Mouse (Mus musculus): Measurements from ENCODE around the gene Itih1. TPM values are rescaled to one million over a fixed set of nuclear protein-coding genes. Genes with fewer than 3 reads are reported as not detected.

Itih1 gene
- polyA plus RNA-seq, 1 experiment = not detected

GRCm38 (mm10) chr14:30943860-30944674, 978 bp upstream of the Itih1 start:
- TF ChIP-seq POLR2A (IDR thresholded peaks at IDR 0.05; ENCODE audit: insufficient read depth, low read depth, low read length) = no peak
- no peak for TF ChIP-seq CTCF (IDR thresholded peaks at IDR 0.05; ENCODE audit: insufficient read depth, low read depth, low read length)
- WGBS = 66% methylated on average over 11 of the region's 11 CpGs
- Histone ChIP-seq H3K4me3 (ENCODE audit: insufficient read depth, low read depth, low read length) (no peak overlapping the region), H3K4me1 (ENCODE audit: control insufficient read depth, insufficient read depth, low read length) (no peaks in the 10 kb centered on the region), H3K27ac (ENCODE audit: insufficient read depth, low read depth, low read length) (no peak overlapping the region)

DNA sequence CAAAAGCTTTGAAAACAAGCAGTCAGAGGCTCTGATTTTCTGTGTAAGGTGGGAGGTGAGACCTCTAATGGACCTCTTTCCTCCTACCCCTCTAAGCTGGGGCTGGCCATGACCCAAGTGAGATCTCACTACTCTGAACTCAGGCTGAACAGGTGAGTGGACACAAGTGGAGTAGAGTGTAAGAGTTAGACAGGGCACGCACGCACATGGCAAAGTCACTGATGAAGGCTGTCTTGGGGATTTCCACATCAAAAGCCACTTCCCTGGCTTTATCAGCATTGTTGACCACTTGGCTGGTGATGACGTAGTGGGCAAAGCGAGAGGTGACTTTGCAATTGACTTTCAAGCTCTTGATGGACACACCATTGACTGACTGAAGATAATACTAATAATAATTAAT, 835 bp downstream of the Itih1 start:
- TF ChIP-seq CTCF (IDR thresholded peaks at IDR 0.05; ENCODE audit: insufficient read depth, low read depth, low read length) = no peak
- TF ChIP-seq POLR2A (IDR thresholded peaks at IDR 0.05; ENCODE audit: insufficient read depth, low read depth, low read length) = no peak
- no peak overlapping the region for H3K27ac ChIP-seq (ENCODE audit: insufficient read depth, low read depth, low read length)
- H3K4me1 ChIP-seq (ENCODE audit: control insufficient read depth, insufficient read depth, low read length) = no peaks in the 10 kb centered on the region
- no peak overlapping the region for H3K4me3 ChIP-seq (ENCODE audit: insufficient read depth, low read depth, low read length)
- WGBS = 95% methylated on average over 4 of the region's 4 CpGs

GRCm38 (mm10) chr14:30933351-30933750, 9.7 kb downstream of the Itih1 start:
- WGBS = 90% methylated on average over 9 of the region's 9 CpGs
- no peak overlapping the region for H3K27ac ChIP-seq (ENCODE audit: insufficient read depth, low read depth, low read length)
- TF ChIP-seq CTCF (IDR thresholded peaks at IDR 0.05; ENCODE audit: insufficient read depth, low read depth, low read length) = no peak
- TF ChIP-seq POLR2A (IDR thresholded peaks at IDR 0.05; ENCODE audit: insufficient read depth, low read depth, low read length) = no peak
- no peaks in the 10 kb centered on the region for H3K4me1 ChIP-seq (ENCODE audit: control insufficient read depth, insufficient read depth, low read length)
- H3K4me3 ChIP-seq (ENCODE audit: insufficient read depth, low read depth, low read length) = no peak overlapping the region

- Histone ChIP-seq H3K27ac (ENCODE audit: insufficient read depth, low read depth, low read length) (no peak overlapping the region), H3K4me3 (ENCODE audit: insufficient read depth, low read depth, low read length) (no peak overlapping the region), H3K4me1 (ENCODE audit: control insufficient read depth, insufficient read depth, low read length) (no peaks in the 10 kb centered on the region)
- no peak for TF ChIP-seq POLR2A (IDR thresholded peaks at IDR 0.05; ENCODE audit: insufficient read depth, low read depth, low read length)
- no peak for TF ChIP-seq CTCF (IDR thresholded peaks at IDR 0.05; ENCODE audit: insufficient read depth, low read depth, low read length)
- 96% methylated on average over 4 of the region's 4 CpGs for WGBS
Measured at GRCm38 (mm10) chr14:30930386-30930785, 12.7 kb downstream of the Itih1 start.

GRCm38 (mm10) chr14:30925492-30925891, 17.6 kb downstream of the Itih1 start:
- TF ChIP-seq CTCF (IDR thresholded peaks at IDR 0.05; ENCODE audit: insufficient read depth, low read depth, low read length) (no peak), POLR2A (IDR thresholded peaks at IDR 0.05; ENCODE audit: insufficient read depth, low read depth, low read length) (no peak)
- WGBS = 93% methylated on average over 3 of the region's 3 CpGs
- H3K4me1 ChIP-seq (ENCODE audit: control insufficient read depth, insufficient read depth, low read length) = peaks cover 5% of the 10 kb centered on the region; the same call in 1 of the 2 replicates
- H3K27ac ChIP-seq (ENCODE audit: insufficient read depth, low read depth, low read length) = no peak overlapping the region
- H3K4me3 ChIP-seq (ENCODE audit: insufficient read depth, low read depth, low read length) = no peak overlapping the region

GRCm38 (mm10) chr14:30923375-30924105, 19.5 kb downstream of the Itih1 start, which contains the start of gene Itih3:
Gene Itih3 (minus strand): TSS chr14:30923760.
- H3K4me1 ChIP-seq (ENCODE audit: control insufficient read depth, insufficient read depth, low read length) = peaks cover 5% of the 10 kb centered on the region; the same call in 1 of the 2 replicates
- 47% methylated on average over 6 of the region's 6 CpGs for WGBS
- TF ChIP-seq POLR2A (IDR thresholded peaks at IDR 0.05; ENCODE audit: insufficient read depth, low read depth, low read length) (no peak), CTCF (IDR thresholded peaks at IDR 0.05; ENCODE audit: insufficient read depth, low read depth, low read length) (no peak)
- no peak within 1 kb of the TSS for H3K4me3 ChIP-seq (ENCODE audit: insufficient read depth, low read depth, low read length)
- peak within 1 kb of the TSS; percentile 38 for H3K27ac ChIP-seq (ENCODE audit: insufficient read depth, low read depth, low read length)

- Histone ChIP-seq H3K27ac (ENCODE audit: insufficient read depth, low read depth, low read length) (no peak overlapping the region), H3K4me1 (ENCODE audit: control insufficient read depth, insufficient read depth, low read length) (peaks cover 5% of the 10 kb centered on the region; the same call in 1 of the 2 replicates), H3K4me3 (ENCODE audit: insufficient read depth, low read depth, low read length) (no peak overlapping the region)
- WGBS = 26% methylated on average over 8 of the region's 8 CpGs
- TF ChIP-seq CTCF (IDR thresholded peaks at IDR 0.05; ENCODE audit: insufficient read depth, low read depth, low read length) = no peak
- TF ChIP-seq POLR2A (IDR thresholded peaks at IDR 0.05; ENCODE audit: insufficient read depth, low read depth, low read length) = no peak
Measured at GRCm38 (mm10) chr14:30922053-30922670, 20.9 kb downstream of the Itih1 start.

DNA sequence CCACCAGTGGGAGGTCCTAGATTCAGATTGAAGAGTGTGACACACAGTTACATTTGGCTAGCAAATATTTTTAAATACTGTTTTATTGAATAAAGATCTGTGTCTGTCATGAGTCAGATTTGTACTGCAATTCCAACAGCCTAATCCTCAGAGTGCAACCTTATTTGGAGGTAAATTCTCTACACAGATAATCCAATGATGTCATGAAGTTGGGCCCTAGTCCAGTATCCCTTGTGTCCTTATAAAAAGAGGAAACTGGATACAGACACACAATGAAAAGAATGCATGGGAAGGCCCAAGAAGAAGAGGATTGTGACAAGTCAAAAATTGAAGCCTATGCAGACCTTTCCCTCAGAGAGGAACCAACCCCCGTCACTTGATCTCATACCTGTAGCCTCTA, 26.6 kb downstream of the Itih1 start:
- 89% methylated on average over 1 of the region's 1 CpGs for WGBS
- no peak overlapping the region for H3K27ac ChIP-seq (ENCODE audit: insufficient read depth, low read depth, low read length)
- TF ChIP-seq CTCF (IDR thresholded peaks at IDR 0.05; ENCODE audit: insufficient read depth, low read depth, low read length) (no peak), POLR2A (IDR thresholded peaks at IDR 0.05; ENCODE audit: insufficient read depth, low read depth, low read length) (no peak)

More for the DNA sequence above, 26.6 kb downstream of the Itih1 start:
- Histone ChIP-seq H3K4me3 (ENCODE audit: insufficient read depth, low read depth, low read length) (no peak overlapping the region), H3K4me1 (ENCODE audit: control insufficient read depth, insufficient read depth, low read length) (no peaks in the 10 kb centered on the region)
